Mouse (Mus musculus): Measurements from ENCODE around the gene Gm28308. TPM values are rescaled to one million over a fixed set of nuclear protein-coding genes. Genes with fewer than 3 reads are reported as not detected.

Gene Gm28308
- polyA plus RNA-seq, 1 experiment from 2014 or later = not detected

Other genes starting within 250 kb of the Gm28308 start
- gene Skap2, start 200.8 kb downstream of the Gm28308 start, polyA plus RNA-seq (2017; shearing (Covaris generic)) = 18.0 TPM
- gene Hoxa1, start 55.0 kb downstream of the Gm28308 start, polyA plus RNA-seq (2017; shearing (Covaris generic)) = not detected
- not detected for gene Hoxa2, start 48.5 kb downstream of the Gm28308 start, polyA plus RNA-seq (2017; shearing (Covaris generic))
- gene 5730596B20Rik, start 35.8 kb downstream of the Gm28308 start, polyA plus RNA-seq (2017; shearing (Covaris generic)) = not detected
- gene Hoxa4, start 21.6 kb downstream of the Gm28308 start, polyA plus RNA-seq (2017; shearing (Covaris generic)) = not detected
- gene Hoxa5, start 8.8 kb downstream of the Gm28308 start, polyA plus RNA-seq (2017; shearing (Covaris generic)) = 0.19 TPM
- not detected for gene Hoxa6, start 4.6 kb downstream of the Gm28308 start, polyA plus RNA-seq (2017; shearing (Covaris generic))
- not detected for gene Hoxa3, start within 50 bp of the Gm28308 start, polyA plus RNA-seq (2017; shearing (Covaris generic))
- gene Hoxa7, start 8.5 kb upstream of the Gm28308 start, polyA plus RNA-seq (2017; shearing (Covaris generic)) = 1.7 TPM
- 0.17 TPM for gene Hoxa9, start 17.8 kb upstream of the Gm28308 start, polyA plus RNA-seq (2017; shearing (Covaris generic))
- gene Hoxa10, start 27.5 kb upstream of the Gm28308 start, polyA plus RNA-seq (2017; shearing (Covaris generic)) = not detected
- gene Hoxa11, start 32.5 kb upstream of the Gm28308 start, polyA plus RNA-seq (2017; shearing (Covaris generic)) = not detected
- gene Hoxa13, start 47.5 kb upstream of the Gm28308 start, polyA plus RNA-seq (2017; shearing (Covaris generic)) = not detected
- gene Evx1, start 100.2 kb upstream of the Gm28308 start, polyA plus RNA-seq (2017; shearing (Covaris generic)) = not detected